Mouse (Mus musculus) brown adipose tissue, adult 24 weeks (tissue): Measurements from ENCODE around the gene Krt18. TPM values are rescaled to one million over a fixed set of nuclear protein-coding genes. Genes with fewer than 3 reads are reported as not detected.
"Not testable (repeated sequence)": the region's sequence is repeated elsewhere in the genome, so short reads cannot be mapped to it uniquely, and the experiment has no call there.

Experiments used
- H3K27ac ChIP-seq: fragments of 200-500 bp; replicated peaks from 2 replicates; pipeline ENCODE4 v1.5.1; 2012; ENCODE audit warnings: low read depth, mild to moderate bottlenecking, low read length
- H3K4me1 ChIP-seq: fragments of 200-500 bp; 2 replicates; pipeline ENCODE4 v1.6.1; 2012; ENCODE audit warnings: low read length, mixed read lengths; ENCODE audit not compliant: control insufficient read depth, insufficient read depth, insufficient read length
- H3K4me3 ChIP-seq: fragments of 200-500 bp; 2 replicates; pipeline ENCODE4 v1.5.1; 2012; ENCODE audit warnings: low read depth, mild to moderate bottlenecking, low read length, moderate library complexity; ENCODE audit not compliant: insufficient read depth
- polyA plus RNA-seq: library from polyadenylated mRNA; stranded (reverse); fragments of >200 nt; gene quantifications from 2 replicates; pipeline ENCODE4 v1.2.4, GENCODE M21; 2012; ENCODE audit not compliant: missing spikeins, insufficient read depth, insufficient read length

Krt18 gene
- polyA plus RNA-seq, 1 experiment, result not detected

DNA sequence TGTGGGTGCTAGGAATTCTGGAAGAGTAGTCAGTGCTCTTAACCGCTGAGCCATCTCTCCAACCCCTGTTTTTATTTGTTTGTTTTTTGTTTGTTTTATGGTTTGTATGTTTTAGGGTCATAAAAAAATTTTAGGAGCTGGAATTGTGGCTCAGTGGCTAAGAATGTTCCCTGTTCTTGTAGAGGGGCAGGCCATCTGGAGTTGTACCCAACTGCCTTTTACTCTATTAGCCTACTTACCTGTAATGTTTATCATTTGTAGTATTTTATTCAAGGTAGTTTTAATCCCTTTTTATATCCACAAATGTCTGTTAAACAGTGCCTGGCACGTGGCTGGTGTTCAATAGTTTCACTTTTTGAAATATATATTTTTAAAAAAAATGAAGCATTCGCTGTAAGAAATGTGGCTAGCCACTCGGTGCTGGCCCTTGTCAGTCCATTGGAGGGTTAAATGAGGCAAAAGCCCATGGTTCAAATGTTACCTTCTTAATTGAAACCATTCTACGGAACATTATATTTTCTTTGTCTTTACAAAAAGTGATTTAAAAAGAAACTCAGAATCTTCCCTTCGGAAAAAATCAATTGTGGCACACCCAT, 45.1 kb downstream of the Krt18 start:
- H3K4me1 ChIP-seq, result peaks cover 7% of the 10 kb centered on the region; the same call in 1 of the 2 replicates
- peak overlapping the region; percentile 28 for H3K4me3 ChIP-seq
- H3K27ac ChIP-seq, result 0 out of 2 replicates have a peak overlapping the region, but pooled peaks have one; percentile 6

DNA sequence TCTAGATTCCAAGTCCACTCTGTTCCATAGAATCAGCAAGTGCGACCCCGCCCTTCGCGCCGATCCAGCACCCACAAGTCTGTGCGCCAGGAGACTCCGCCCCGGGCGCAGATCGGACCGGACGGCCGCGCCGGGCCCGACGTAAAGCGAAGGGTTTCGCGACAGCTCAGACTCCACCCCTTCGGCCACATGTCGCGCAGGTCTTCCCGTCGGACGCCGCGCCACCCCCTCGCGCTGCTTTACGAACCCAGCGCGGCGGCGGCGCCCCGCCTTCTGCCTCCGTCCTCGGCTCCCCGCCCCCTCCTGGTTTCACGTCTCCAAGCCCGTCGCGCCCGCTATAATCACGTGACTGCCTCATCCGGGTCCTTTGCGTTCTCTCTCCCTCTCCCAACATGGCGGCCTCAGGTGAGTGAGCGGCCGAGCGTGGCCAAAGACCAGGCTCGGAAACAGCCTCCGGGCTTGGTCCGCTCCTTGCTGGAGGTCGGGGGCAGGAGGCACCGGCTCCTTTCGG, 45.6 kb downstream of the Krt18 start, which contains the start of gene Eif4b:
TSS of gene Eif4b (plus strand) at position 215 of the 511 bp plus-strand sequence.
- Histone ChIP-seq H3K27ac (peak within 1 kb of the TSS; percentile 81), H3K4me3 (peak within 1 kb of the TSS; percentile 86), H3K4me1 (peaks cover 7% of the 10 kb centered on the region; the same call in 1 of the 2 replicates)

DNA sequence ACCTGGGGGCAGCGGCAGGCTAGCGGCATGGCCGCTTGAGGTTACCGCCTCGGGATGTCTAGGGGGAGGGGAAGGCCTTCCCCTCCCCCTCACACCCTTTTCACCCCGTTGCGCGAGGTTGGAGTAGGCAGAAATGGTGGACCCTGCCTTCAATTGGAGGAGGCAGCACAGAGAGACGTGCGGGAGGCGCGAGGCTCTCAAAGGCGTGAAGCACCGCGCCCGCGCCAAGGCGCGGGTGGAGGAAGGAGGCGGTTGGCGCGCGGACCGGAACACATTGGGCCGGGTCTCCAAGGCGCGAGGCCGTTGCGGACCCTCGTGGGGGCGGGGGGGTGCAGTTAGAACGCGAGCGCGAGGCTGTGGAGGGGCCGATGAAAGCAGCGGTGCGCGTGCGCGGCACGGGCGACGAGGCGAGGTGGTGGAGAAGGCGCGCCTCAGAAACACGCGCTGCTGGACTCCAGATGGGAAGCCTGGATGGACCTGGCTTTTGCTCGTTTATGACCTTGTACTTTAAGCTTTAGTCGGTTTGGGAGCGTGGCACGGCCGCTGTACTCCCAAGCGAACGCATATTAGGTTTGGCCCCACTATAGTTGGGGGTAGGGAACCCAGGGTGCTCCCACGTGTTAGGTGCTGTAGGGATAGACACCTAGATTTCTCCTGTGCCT, 46.2 kb downstream of the Krt18 start:
- H3K4me3 ChIP-seq, result peak overlapping the region; percentile 86
- H3K27ac ChIP-seq, result peak overlapping the region; percentile 81
- peaks cover 7% of the 10 kb centered on the region; the same call in 1 of the 2 replicates for H3K4me1 ChIP-seq

DNA sequence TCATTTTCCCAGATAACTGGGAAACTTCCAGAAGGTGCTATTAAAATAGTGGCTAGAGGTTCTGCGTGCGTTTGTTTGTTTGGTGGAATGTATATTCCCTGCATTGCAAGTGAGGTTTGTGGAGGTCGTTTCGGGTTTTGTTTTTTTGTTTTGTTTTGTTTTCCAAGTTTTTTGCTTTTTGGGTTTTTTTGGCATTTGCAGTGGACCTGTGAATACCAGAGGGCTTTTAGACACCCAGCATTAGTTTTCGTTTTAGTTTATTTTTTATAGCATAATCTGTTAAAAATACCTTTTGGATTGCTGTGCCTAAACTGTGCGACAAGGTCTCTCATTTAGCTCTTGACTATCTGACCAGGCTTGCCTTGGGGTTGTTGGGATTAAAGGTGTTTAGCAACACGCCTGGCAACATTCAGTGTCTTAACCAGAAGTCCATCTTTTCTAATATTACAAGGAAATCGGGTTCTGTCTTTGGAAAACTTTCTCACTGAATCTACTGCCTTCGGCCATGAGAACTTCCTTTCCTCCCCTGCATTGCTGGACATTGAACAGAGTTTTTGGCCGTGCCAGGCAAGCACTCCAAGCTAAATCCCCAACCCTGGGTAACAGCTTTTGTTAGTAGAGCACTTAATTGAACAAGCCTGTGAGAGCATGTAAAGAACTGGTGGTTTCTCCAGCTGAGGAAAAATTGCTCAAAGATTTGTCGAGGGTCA, 47.1 kb downstream of the Krt18 start:
- Histone ChIP-seq H3K4me1 (peaks cover 7% of the 10 kb centered on the region; the same call in 1 of the 2 replicates), H3K27ac (no peak overlapping the region), H3K4me3 (peak overlapping the region; percentile 86)

DNA sequence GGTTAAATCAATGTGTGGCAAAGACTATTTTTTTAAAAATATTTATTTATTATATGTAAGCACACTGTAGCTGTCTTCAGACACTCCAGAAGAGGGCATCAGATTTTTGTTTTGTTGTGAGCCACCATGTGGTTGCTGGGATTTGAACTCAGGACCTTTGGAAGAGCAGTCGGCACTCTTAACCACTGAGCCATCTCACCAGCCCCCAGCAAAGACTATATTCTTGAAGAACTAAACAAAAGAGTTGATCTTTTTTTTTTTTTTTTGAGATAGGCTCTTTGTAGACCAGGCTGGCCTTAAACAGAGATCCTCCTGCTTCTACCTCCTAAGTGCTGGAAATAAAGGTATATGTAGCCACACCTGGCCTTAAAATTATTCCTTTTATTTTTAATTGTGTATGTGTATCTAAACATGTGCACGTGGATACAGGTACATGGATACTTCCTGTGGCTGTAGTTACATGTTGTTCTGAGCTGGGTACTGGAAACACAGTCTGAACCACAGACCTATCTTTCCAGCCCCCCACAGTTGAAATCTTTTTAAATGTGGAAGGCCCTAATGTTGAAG, 49.2 kb downstream of the Krt18 start:
- no peak overlapping the region for H3K4me3 ChIP-seq

DNA sequence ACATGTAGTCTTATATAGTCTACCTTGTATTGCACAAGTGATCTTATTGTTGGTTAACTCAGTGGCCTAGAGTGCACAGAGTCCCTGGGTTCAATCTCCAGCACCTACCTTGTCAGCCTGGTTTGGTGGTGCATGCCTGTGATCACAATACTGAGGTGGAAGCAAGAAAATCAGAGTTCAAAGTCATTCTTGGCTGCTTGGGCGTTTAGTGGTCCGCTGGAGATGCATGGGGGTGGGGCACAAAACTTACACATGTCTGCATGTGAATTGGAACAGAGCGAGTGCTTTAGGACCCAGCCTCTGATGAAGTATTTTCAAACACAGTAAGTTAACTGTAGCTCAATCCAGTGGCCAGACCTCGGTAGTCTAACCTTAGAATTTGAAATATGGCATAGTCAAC, 51.2 kb downstream of the Krt18 start:
- Histone ChIP-seq H3K27ac (no peak overlapping the region), H3K4me1 (peaks cover 7% of the 10 kb centered on the region), H3K4me3 (no peak overlapping the region)

More for the DNA sequence above, 49.2 kb downstream of the Krt18 start:
- no peak overlapping the region for H3K27ac ChIP-seq
- peaks cover 7% of the 10 kb centered on the region for H3K4me1 ChIP-seq

DNA sequence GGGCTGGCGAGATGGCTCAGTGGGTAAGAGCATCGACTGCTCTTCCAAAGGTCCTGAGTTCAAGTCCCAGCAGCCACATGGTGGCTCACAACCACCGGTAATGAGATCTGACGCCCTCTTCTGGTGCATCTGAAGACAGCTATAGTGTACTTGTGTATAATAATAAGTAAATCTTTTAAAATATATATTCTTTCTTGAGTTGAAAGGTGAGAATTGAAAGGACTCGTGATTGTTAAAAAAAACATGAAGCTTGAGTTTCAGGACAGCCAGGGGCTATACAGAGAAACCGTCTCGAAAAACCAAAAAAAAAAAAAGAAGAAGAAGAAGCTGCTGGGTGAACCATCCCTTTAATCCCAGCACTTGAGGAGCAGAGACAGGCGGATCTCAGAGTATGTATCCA, 51.9 kb downstream of the Krt18 start:
- H3K4me1 ChIP-seq, H3K27ac ChIP-seq, H3K4me3 ChIP-seq: not testable (repeated sequence)

DNA sequence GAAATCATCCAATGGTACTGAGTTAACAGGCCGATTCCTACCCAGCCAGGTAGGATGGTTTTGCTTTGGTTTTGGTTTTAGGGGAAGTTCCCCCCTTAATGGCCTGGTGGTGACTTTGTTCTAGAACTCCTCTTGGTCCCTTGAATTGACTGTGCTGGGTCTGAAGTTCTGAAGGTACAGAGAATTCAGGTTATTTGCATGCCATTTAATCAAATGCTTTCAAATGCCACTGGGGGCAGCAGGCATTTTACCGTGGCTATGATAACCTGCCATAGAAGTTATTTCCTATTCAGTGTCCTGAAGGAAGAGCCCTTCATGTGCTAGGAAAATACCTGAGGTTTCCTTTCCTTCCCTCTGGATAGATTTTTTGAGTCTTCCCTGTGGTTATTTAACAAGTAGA, 52.4 kb downstream of the Krt18 start:
- H3K27ac ChIP-seq, result no peak overlapping the region

More for the DNA sequence above, 52.4 kb downstream of the Krt18 start:
- no peak overlapping the region for H3K4me3 ChIP-seq
- peaks cover 2% of the 10 kb centered on the region; the same call in 1 of the 2 replicates for H3K4me1 ChIP-seq

Other genes with a start within 250 kb of the Krt18 start
- gene Krt72, start 241.7 kb upstream of the Krt18 start, polyA plus RNA-seq, result not detected in 2 replicates
- gene Krt73, start 225.8 kb upstream of the Krt18 start, polyA plus RNA-seq, result not detected in 2 replicates
- not detected in 2 replicates for gene Krt2, start 210.0 kb upstream of the Krt18 start, polyA plus RNA-seq
- gene Krt1, start 177.4 kb upstream of the Krt18 start, polyA plus RNA-seq, result 0.63 TPM in 1 of 2 replicates, not detected in the other
- gene Krt77, start 158.5 kb upstream of the Krt18 start, polyA plus RNA-seq, result 1.1 and 2.2 TPM in 2 replicates
- gene Krt76, start 135.3 kb upstream of the Krt18 start, polyA plus RNA-seq, result not detected in 2 replicates
- gene Krt4, start 103.4 kb upstream of the Krt18 start, polyA plus RNA-seq, result not detected in 2 replicates
- 15.1 and 19.0 TPM in 2 replicates for gene Krt79, start 87.9 kb upstream of the Krt18 start, polyA plus RNA-seq
- gene Krt78, start 73.9 kb upstream of the Krt18 start, polyA plus RNA-seq, result not detected in 2 replicates
- not detected in 2 replicates for gene Krt8, start 23.7 kb upstream of the Krt18 start, polyA plus RNA-seq
- gene Eif4b, start 45.6 kb downstream of the Krt18 start, polyA plus RNA-seq, result 47.9 and 93.9 TPM in 2 replicates
- gene Tns2, start 72.2 kb downstream of the Krt18 start, polyA plus RNA-seq, result 49.0 and 90.1 TPM in 2 replicates
- 8.6 and 12.8 TPM in 2 replicates for gene Spryd3, start 108.1 kb downstream of the Krt18 start, polyA plus RNA-seq
- gene Igfbp6, start 116.2 kb downstream of the Krt18 start, polyA plus RNA-seq, result 30.2 and 52.1 TPM in 2 replicates
- gene Soat2, start 122.3 kb downstream of the Krt18 start, polyA plus RNA-seq, result not detected in 2 replicates
- gene Zfp740, start 175.1 kb downstream of the Krt18 start, polyA plus RNA-seq, result 15.9 and 18.0 TPM in 2 replicates
- gene Csad, start 176.5 kb downstream of the Krt18 start, polyA plus RNA-seq, result 137 and 181 TPM in 2 replicates
- 2.0 and 4.6 TPM in 2 replicates for gene Itgb7, start 203.8 kb downstream of the Krt18 start, polyA plus RNA-seq
- 10.3 and 12.1 TPM in 2 replicates for gene Rarg, start 229.3 kb downstream of the Krt18 start, polyA plus RNA-seq
- gene Gm9918, start 242.4 kb downstream of the Krt18 start, polyA plus RNA-seq, result not detected in 2 replicates